Mouse (Mus musculus) limb, embryonic 14.5 days (tissue): ENCODE measurements at regions not wholly inside any gene's neighbourhood (a gene's known extent, or its start where the extent isn't known, plus 50 kb on each side); places are given as distances from the start of the nearest gene placed in this dataset.

Experiments
- ATAC-seq: fragments of 200-750 bp; cut with Nextera tagmentation; 2 replicates; pipeline ENCODE4 v1.8.0; 2017; ENCODE audit warnings: low read depth, moderate number of reproducible peaks, moderate TSS enrichment; ENCODE audit not compliant: low FRiP score
- DNase-seq: peaks from one replicate; pipeline ENCODE4 v3.0.0-alpha.2; 2015; ENCODE audit warnings: low spot score
- H3K27ac ChIP-seq: fragments of 300-500 bp; sonication (generic); replicated peaks from 2 replicates; pipeline ENCODE4 v1.5.1; 2014; ENCODE audit warnings: low read depth, mild to moderate bottlenecking, low read length, moderate library complexity, mixed read lengths
- H3K27me3 ChIP-seq: fragments of 300-500 bp; sonication (generic); 2 replicates; pipeline ENCODE4 v1.6.1; 2014; ENCODE audit warnings: low read length, mixed read lengths; ENCODE audit not compliant: control insufficient read depth, insufficient read depth
- H3K36me3 ChIP-seq: fragments of 300-500 bp; sonication (generic); 2 replicates; pipeline ENCODE4 v1.6.1; 2014; ENCODE audit warnings: mild to moderate bottlenecking, low read length, moderate library complexity, mixed read lengths; ENCODE audit not compliant: control insufficient read depth, insufficient read depth
- H3K4me1 ChIP-seq: fragments of 300-500 bp; sonication (generic); 2 replicates; pipeline ENCODE4 v1.6.1; 2014; ENCODE audit warnings: antibody characterized with exemption, low read length, mixed read lengths; ENCODE audit not compliant: control insufficient read depth, insufficient read depth
- H3K4me2 ChIP-seq: fragments of 300-500 bp; sonication (generic); replicated peaks from 2 replicates; pipeline ENCODE4 v1.6.1; 2014; ENCODE audit warnings: low read depth, mild to moderate bottlenecking, low read length, moderate library complexity; ENCODE audit not compliant: severe bottlenecking
- H3K4me3 ChIP-seq: fragments of 300-500 bp; sonication (generic); replicated peaks from 2 replicates; pipeline ENCODE4 v1.5.1; 2014; ENCODE audit warnings: low read length
- H3K9ac ChIP-seq: fragments of 300-500 bp; sonication (generic); 2 replicates; pipeline ENCODE4 v1.6.1; 2014; ENCODE audit warnings: mild to moderate bottlenecking, low read depth, low read length, moderate library complexity; ENCODE audit not compliant: severe bottlenecking
- H3K9me3 ChIP-seq: fragments of 300-500 bp; sonication (generic); 2 replicates; pipeline ENCODE4 v1.6.1; 2016; ENCODE audit warnings: low read length; ENCODE audit not compliant: control insufficient read depth
- POLR2A ChIP-seq: fragments of 200-500 bp; IDR thresholded peaks from 2 replicates; pipeline ENCODE4 v1.8.0; 2012; ENCODE audit warnings: inconsistent platforms, mild to moderate bottlenecking, moderate library complexity, borderline replicate concordance; ENCODE audit not compliant: insufficient read depth, insufficient read length; ENCODE audit errors: extremely low read depth
- WGBS: fragments of 180-500 bp; shearing (Covaris S2); extraction: QIAGEN DNeasy Blood & Tissue Kit; methylation state at CpG from one replicate; pipeline ENCODE4 v1.1.7; 2014; 5-methylcytosine and 5-hydroxymethylcytosine counted together

- Histone ChIP-seq H3K9me3 (no peaks in the 10 kb centered on the region), H3K9ac (no peak overlapping the region), H3K27me3 (no peaks in the 10 kb centered on the region), H3K4me2 (no peak overlapping the region), H3K27ac (no peak overlapping the region), H3K4me3 (no peak overlapping the region), H3K4me1 (peaks cover 2% of the 10 kb centered on the region; the same call in 1 of the 2 replicates), H3K36me3 (no peaks in the 10 kb centered on the region)
- no peak for ATAC-seq
- TF ChIP-seq POLR2A = no peak
- no peak for DNase-seq
- 55% methylated on average over 3 of the region's 3 CpGs for WGBS
These were observed 227.9 kb upstream of the Akirin2 start for GRCm38 (mm10) chr4:34322841-34323240.

DNA sequence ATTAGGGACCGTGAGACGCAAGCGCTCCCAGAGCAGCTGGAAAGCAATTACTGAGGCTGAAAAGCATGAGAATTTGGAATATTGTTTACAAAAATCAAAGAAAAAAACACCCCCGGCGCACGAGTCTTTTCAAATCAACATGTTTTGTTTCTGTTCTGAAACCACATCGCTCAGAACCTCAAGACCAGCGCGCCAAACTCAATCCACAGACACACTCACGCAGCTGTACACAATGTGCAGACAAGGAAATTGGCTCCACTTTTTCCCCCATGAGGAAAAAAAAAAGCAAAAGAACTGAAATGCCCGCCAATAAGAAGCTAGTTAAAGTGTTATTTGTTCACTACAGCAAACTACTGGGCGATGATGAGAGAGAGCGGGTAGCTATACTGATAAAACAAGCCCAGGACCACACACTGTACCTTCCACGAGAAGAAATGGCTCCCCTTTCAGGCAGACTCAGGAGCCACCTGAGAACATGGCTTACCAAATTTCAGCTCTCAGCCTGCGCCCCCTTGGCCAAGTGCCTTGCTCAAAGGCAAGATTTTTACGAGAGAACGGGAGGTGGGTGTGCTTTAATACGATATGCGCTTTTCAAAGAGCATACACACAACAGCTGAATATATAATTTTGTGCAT, 222.5 kb upstream of the Akirin2 start:
- Histone ChIP-seq H3K36me3 (no peaks in the 10 kb centered on the region), H3K4me3 (peak overlapping the region; percentile 8; the same call in 1 of the 2 replicates), H3K4me2 (peak overlapping the region; percentile 41), H3K27me3 (no peaks in the 10 kb centered on the region), H3K4me1 (peaks cover 8% of the 10 kb centered on the region), H3K9me3 (no peaks in the 10 kb centered on the region), H3K27ac (no peak overlapping the region), H3K9ac (no peak overlapping the region)
- TF ChIP-seq POLR2A = no peak
- WGBS = 46% methylated on average over 19 of the region's 19 CpGs
- ATAC-seq = peak; percentile 62; the same call in 1 of the 2 replicates
- DNase-seq = peak; percentile 38

DNA sequence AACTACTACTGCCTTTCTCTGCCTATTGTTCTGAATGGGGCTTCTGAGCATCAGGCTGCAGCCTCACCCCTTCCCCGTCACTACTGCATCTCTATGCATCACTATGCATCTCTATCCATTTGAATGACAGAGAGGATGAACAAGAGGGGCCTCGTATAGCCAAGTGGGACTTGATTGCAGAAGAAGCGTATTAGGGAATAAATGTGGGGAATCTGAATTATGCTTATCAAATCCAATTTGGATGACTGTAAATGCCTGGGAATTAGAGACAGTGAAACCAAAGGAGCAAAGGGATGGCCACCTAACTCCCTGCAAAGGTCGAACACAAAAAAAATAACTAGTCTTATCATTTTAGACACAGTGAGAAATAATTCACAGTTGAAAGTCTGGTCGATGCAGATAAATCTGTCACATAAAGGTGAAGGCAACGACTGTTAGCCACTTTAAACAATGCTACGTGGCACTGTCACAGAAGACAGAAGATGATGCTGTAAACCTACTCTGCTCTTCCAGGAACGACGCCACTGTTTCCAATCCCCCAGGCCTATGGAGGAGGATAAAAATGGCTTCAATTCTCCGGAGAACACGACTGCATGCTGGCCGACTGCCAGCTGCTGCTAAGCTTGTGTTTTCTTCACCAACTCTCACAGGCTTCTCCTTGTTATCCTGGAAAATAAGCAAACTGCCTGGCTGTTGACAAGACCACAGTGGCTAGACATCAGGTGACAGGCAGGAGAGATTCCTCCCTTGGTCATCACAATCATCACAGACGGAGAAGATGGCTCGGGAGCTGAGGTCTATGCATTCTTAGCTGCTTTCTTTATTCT, 213.6 kb upstream of the Akirin2 start:
- no peaks in the 10 kb centered on the region for H3K27me3 ChIP-seq
- ATAC-seq (no peak), DNase-seq (peak; percentile 55)
- H3K4me3 ChIP-seq = no peak overlapping the region
- no peak overlapping the region for H3K4me2 ChIP-seq
- no peaks in the 10 kb centered on the region for H3K36me3 ChIP-seq
- 55% methylated on average over 14 of the region's 14 CpGs for WGBS
- no peak overlapping the region for H3K9ac ChIP-seq
- H3K4me1 ChIP-seq = 0 out of 2 replicates have a peak, but pooled peaks cover 8% of the 10 kb centered on the region
- TF ChIP-seq POLR2A = no peak
- H3K27ac ChIP-seq = no peak overlapping the region
- H3K9me3 ChIP-seq = no peaks in the 10 kb centered on the region

GRCm38 (mm10) chr4:34337852-34338251, 212.9 kb upstream of the Akirin2 start:
- Histone ChIP-seq H3K36me3 (no peaks in the 10 kb centered on the region), H3K9me3 (no peaks in the 10 kb centered on the region), H3K4me2 (no peak overlapping the region), H3K4me3 (no peak overlapping the region), H3K27ac (no peak overlapping the region), H3K27me3 (no peaks in the 10 kb centered on the region), H3K9ac (no peak overlapping the region), H3K4me1 (0 out of 2 replicates have a peak, but pooled peaks cover 8% of the 10 kb centered on the region)
- ATAC-seq = no peak
- TF ChIP-seq POLR2A = no peak
- DNase-seq = no peak
- 81% methylated on average over 13 of the region's 13 CpGs for WGBS

DNA sequence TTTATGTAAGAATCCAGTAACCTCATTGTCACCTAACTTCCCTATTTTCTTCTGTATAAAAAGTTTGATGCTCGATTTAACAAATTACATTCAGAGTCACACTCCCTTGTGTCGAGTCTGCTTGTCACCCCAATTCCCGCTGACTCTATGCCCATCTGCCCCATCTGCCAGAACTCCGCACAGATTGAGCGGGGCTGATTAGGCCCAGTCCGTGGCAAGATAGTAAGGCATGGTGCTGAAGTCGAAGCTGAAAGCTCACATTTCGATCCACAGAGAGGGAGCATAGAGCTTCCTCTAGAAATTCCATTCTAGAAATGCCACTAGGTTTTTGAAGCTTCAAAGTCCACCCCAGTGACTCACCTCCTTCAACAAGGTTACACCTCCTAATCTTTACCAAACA, 210.7 kb upstream of the Akirin2 start:
- 94% methylated on average over 8 of the region's 8 CpGs for WGBS
- ATAC-seq (no peak), DNase-seq (no peak)
- TF ChIP-seq POLR2A = no peak
- no peak overlapping the region for H3K27ac ChIP-seq
- H3K4me3 ChIP-seq = no peak overlapping the region
- no peak overlapping the region for H3K4me2 ChIP-seq
- 0 out of 2 replicates have a peak, but pooled peaks cover 8% of the 10 kb centered on the region for H3K4me1 ChIP-seq
- no peak overlapping the region for H3K9ac ChIP-seq
- no peaks in the 10 kb centered on the region for H3K9me3 ChIP-seq
- H3K27me3 ChIP-seq = no peaks in the 10 kb centered on the region
- no peaks in the 10 kb centered on the region for H3K36me3 ChIP-seq
